Mouse (Mus musculus): Measurements from ENCODE around the gene Hist1h3e. TPM values are rescaled to one million over a fixed set of nuclear protein-coding genes. Genes with fewer than 3 reads are reported as not detected.
"Not testable (repeated sequence)": the region's sequence is repeated elsewhere in the genome, so short reads cannot be mapped to it uniquely, and the experiment has no call there.

The Hist1h3e gene
- total RNA-seq, 2 experiments from 2014 or later, result 37.3 to 84.7 TPM

GRCm38 (mm10) chr13:23542999-23543607 is 19.1 kb downstream of the Hist1h3e start, which contains the start of gene Hist1h2bh:
Hist1h2bh (minus strand) TSS chr13:23543392.
- peak; percentile 90 for ATAC-seq (replicated peaks; ENCODE audit: low FRiP score, poor library complexity, severe bottlenecking)

GRCm38 (mm10) chr13:23542225-23542980 is 19.8 kb downstream of the Hist1h3e start:
- not testable (repeated sequence) for ATAC-seq (replicated peaks; ENCODE audit: low FRiP score, poor library complexity, severe bottlenecking)

- ATAC-seq (replicated peaks; ENCODE audit: low FRiP score, poor library complexity, severe bottlenecking), result no peak
Observed at GRCm38 (mm10) chr13:23541497-23541896, 20.7 kb downstream of the Hist1h3e start.

- ATAC-seq (replicated peaks; ENCODE audit: low FRiP score, poor library complexity, severe bottlenecking), result not testable (repeated sequence)
Observed at GRCm38 (mm10) chr13:23539821-23540220, 22.3 kb downstream of the Hist1h3e start.

GRCm38 (mm10) chr13:23538249-23538648 is 23.9 kb downstream of the Hist1h3e start:
- no peak for ATAC-seq (replicated peaks; ENCODE audit: low FRiP score, poor library complexity, severe bottlenecking)

- no peak for ATAC-seq (replicated peaks; ENCODE audit: low FRiP score, poor library complexity, severe bottlenecking)
Observed at GRCm38 (mm10) chr13:23537006-23537710, 25.0 kb downstream of the Hist1h3e start.

- ATAC-seq (replicated peaks; ENCODE audit: low FRiP score, poor library complexity, severe bottlenecking), result no peak
Observed at GRCm38 (mm10) chr13:23536076-23536822, 25.9 kb downstream of the Hist1h3e start.

- ATAC-seq (replicated peaks; ENCODE audit: low FRiP score, poor library complexity, severe bottlenecking), result peak; percentile 69
Observed at GRCm38 (mm10) chr13:23535137-23536075, 26.8 kb downstream of the Hist1h3e start, which contains the start of gene Hist1h3g. Hist1h3g (plus strand) TSS chr13:23535422.

- ATAC-seq (replicated peaks; ENCODE audit: low FRiP score, poor library complexity, severe bottlenecking), result peak; percentile 37
Observed at GRCm38 (mm10) chr13:23534368-23535131, 27.6 kb downstream of the Hist1h3e start.

GRCm38 (mm10) chr13:23533560-23534367 is 28.4 kb downstream of the Hist1h3e start, which contains the start of gene Hist1h2af:
Hist1h2af (plus strand) TSS chr13:23533906.
- ATAC-seq (replicated peaks; ENCODE audit: low FRiP score, poor library complexity, severe bottlenecking), result peak; percentile 49

GRCm38 (mm10) chr13:23532262-23533075 is 29.7 kb downstream of the Hist1h3e start:
- ATAC-seq (replicated peaks; ENCODE audit: low FRiP score, poor library complexity, severe bottlenecking), result no peak

GRCm38 (mm10) chr13:23530901-23531875 is 31.0 kb downstream of the Hist1h3e start, which contains the start of gene Hist1h4h:
Hist1h4h (plus strand) TSS chr13:23531050.
- peak; percentile 58 for ATAC-seq (replicated peaks; ENCODE audit: low FRiP score, poor library complexity, severe bottlenecking)

GRCm38 (mm10) chr13:23530181-23530900 is 31.8 kb downstream of the Hist1h3e start:
- ATAC-seq (replicated peaks; ENCODE audit: low FRiP score, poor library complexity, severe bottlenecking), result no peak

GRCm38 (mm10) chr13:23529480-23530165 is 32.5 kb downstream of the Hist1h3e start:
- ATAC-seq (replicated peaks; ENCODE audit: low FRiP score, poor library complexity, severe bottlenecking), result no peak

Measured in erythroblast, adult 5-6 weeks (primary cell).